Mouse (Mus musculus): ENCODE results near the gene Bdh1. TPM values are rescaled to one million over a fixed set of nuclear protein-coding genes. Genes with fewer than 3 reads are reported as not detected.
"Not testable (repeated sequence)": the region's sequence is repeated elsewhere in the genome, so short reads cannot be mapped to it uniquely, and the experiment has no call there.

Bdh1 gene
- total RNA-seq (2018; cell fraction: chromatin; rRNA removed), result 1 to 10 TPM in 2 of 26 experiments, under 1 TPM in 2, not detected in 22; 0.28 to 3.3 (median 0.74) TPM
- total RNA-seq (2018; cell fraction: cytosol; rRNA removed), result 1 to 10 TPM in 3 of 26 experiments, under 1 TPM in 23; 0.18 to 1.1 (median 0.47) TPM
- total RNA-seq (2018; cell fraction: nucleus; rRNA removed), result 1 to 10 TPM in 5 of 26 experiments, under 1 TPM in 10, not detected in 11; 0.13 to 2.3 (median 0.72) TPM
- polyA plus RNA-seq (2018), result 0.46 to 1.8 TPM (median 1.5 TPM) in 3 replicates

- Histone ChIP-seq H3K4me3 (ENCODE audit: inconsistent target) (no peak within 1 kb of the TSS), H3K27ac (no peak within 1 kb of the TSS), H3K79me2 (ENCODE audit: inconsistent target) (no peaks in the 10 kb centered on the region), H3K36me3 (ENCODE audit: inconsistent target) (no peaks in the 10 kb centered on the region)
- 91% methylated on average over 8 of the region's 9 CpGs for WGBS (ENCODE audit: missing documents)
Observed at GRCm38 (mm10) chr16:31422000-31422399, at the start of gene Bdh1. Gene Bdh1 (plus strand): TSS chr16:31422280.

- H3K79me2 ChIP-seq (ENCODE audit: inconsistent target); H3K4me3 ChIP-seq (ENCODE audit: inconsistent target); H3K36me3 ChIP-seq (ENCODE audit: inconsistent target); H3K27ac ChIP-seq: not testable (repeated sequence)
- WGBS (ENCODE audit: missing documents), result 75% methylated on average over 2 of the region's 3 CpGs
Observed at GRCm38 (mm10) chr16:31372316-31372715, 49.8 kb upstream of the Bdh1 start.

- 66% methylated on average over 2 of the region's 4 CpGs for WGBS (ENCODE audit: missing documents)
- not testable (repeated sequence) for H3K4me3 ChIP-seq (ENCODE audit: inconsistent target); H3K36me3 ChIP-seq (ENCODE audit: inconsistent target); H3K27ac ChIP-seq; H3K79me2 ChIP-seq (ENCODE audit: inconsistent target)
Observed at GRCm38 (mm10) chr16:31375877-31376582, 46.0 kb upstream of the Bdh1 start.

- not testable (repeated sequence) for H3K79me2 ChIP-seq (ENCODE audit: inconsistent target)
- WGBS (ENCODE audit: missing documents), result 100% methylated on average over 1 of the region's 3 CpGs
Observed at GRCm38 (mm10) chr16:31388269-31388668, 33.8 kb upstream of the Bdh1 start.

GRCm38 (mm10) chr16:31399231-31399630 is 22.8 kb upstream of the Bdh1 start:
- no peak overlapping the region for H3K4me3 ChIP-seq (ENCODE audit: inconsistent target)
- no peak overlapping the region for H3K27ac ChIP-seq
- no peaks in the 10 kb centered on the region for H3K79me2 ChIP-seq (ENCODE audit: inconsistent target)
- 72% methylated on average over 2 of the region's 2 CpGs for WGBS (ENCODE audit: missing documents)
- no peaks in the 10 kb centered on the region for H3K36me3 ChIP-seq (ENCODE audit: inconsistent target)

More at GRCm38 (mm10) chr16:31388269-31388668, 33.8 kb upstream of the Bdh1 start:
- not testable (repeated sequence) for H3K36me3 ChIP-seq (ENCODE audit: inconsistent target); H3K27ac ChIP-seq; H3K4me3 ChIP-seq (ENCODE audit: inconsistent target)

GRCm38 (mm10) chr16:31400908-31401692 is 21.0 kb upstream of the Bdh1 start:
- Histone ChIP-seq H3K4me3 (ENCODE audit: inconsistent target) (no peak overlapping the region), H3K27ac (no peak overlapping the region), H3K36me3 (ENCODE audit: inconsistent target) (no peaks in the 10 kb centered on the region), H3K79me2 (ENCODE audit: inconsistent target) (no peaks in the 10 kb centered on the region)
- 93% methylated on average over 11 of the region's 11 CpGs for WGBS (ENCODE audit: missing documents)

GRCm38 (mm10) chr16:31402096-31402495 is 20.0 kb upstream of the Bdh1 start:
- Histone ChIP-seq H3K79me2 (ENCODE audit: inconsistent target) (no peaks in the 10 kb centered on the region), H3K4me3 (ENCODE audit: inconsistent target) (no peak overlapping the region), H3K27ac (no peak overlapping the region), H3K36me3 (ENCODE audit: inconsistent target) (no peaks in the 10 kb centered on the region)
- WGBS (ENCODE audit: missing documents), result 63% methylated on average over 8 of the region's 8 CpGs

GRCm38 (mm10) chr16:31403971-31404370 is 18.1 kb upstream of the Bdh1 start:
- Histone ChIP-seq H3K27ac (no peak overlapping the region), H3K36me3 (ENCODE audit: inconsistent target) (no peaks in the 10 kb centered on the region), H3K4me3 (ENCODE audit: inconsistent target) (no peak overlapping the region), H3K79me2 (ENCODE audit: inconsistent target) (no peaks in the 10 kb centered on the region)
- WGBS (ENCODE audit: missing documents), result 87% methylated on average over 4 of the region's 4 CpGs

- no peak overlapping the region for H3K27ac ChIP-seq
- no peaks in the 10 kb centered on the region for H3K36me3 ChIP-seq (ENCODE audit: inconsistent target)
- WGBS (ENCODE audit: missing documents), result 62% methylated on average over 1 of the region's 1 CpGs
- no peaks in the 10 kb centered on the region for H3K79me2 ChIP-seq (ENCODE audit: inconsistent target)
- H3K4me3 ChIP-seq (ENCODE audit: inconsistent target), result no peak overlapping the region
Observed at GRCm38 (mm10) chr16:31405040-31405439, 17.0 kb upstream of the Bdh1 start.

GRCm38 (mm10) chr16:31407872-31408271 is 14.2 kb upstream of the Bdh1 start:
- Histone ChIP-seq H3K27ac (no peak overlapping the region), H3K36me3 (ENCODE audit: inconsistent target) (no peaks in the 10 kb centered on the region), H3K79me2 (ENCODE audit: inconsistent target) (no peaks in the 10 kb centered on the region), H3K4me3 (ENCODE audit: inconsistent target) (no peak overlapping the region)
- 87% methylated on average over 3 of the region's 3 CpGs for WGBS (ENCODE audit: missing documents)

GRCm38 (mm10) chr16:31410969-31411368 is 11.1 kb upstream of the Bdh1 start:
- WGBS (ENCODE audit: missing documents), result 87% methylated on average over 4 of the region's 4 CpGs
- no peaks in the 10 kb centered on the region for H3K36me3 ChIP-seq (ENCODE audit: inconsistent target)
- H3K79me2 ChIP-seq (ENCODE audit: inconsistent target), result no peaks in the 10 kb centered on the region
- no peak overlapping the region for H3K27ac ChIP-seq
- no peak overlapping the region for H3K4me3 ChIP-seq (ENCODE audit: inconsistent target)

- 91% methylated on average over 14 of the region's 14 CpGs for WGBS (ENCODE audit: missing documents)
Observed at GRCm38 (mm10) chr16:31412321-31412720, 9.8 kb upstream of the Bdh1 start.

GRCm38 (mm10) chr16:31413777-31414176 is 8.3 kb upstream of the Bdh1 start:
- Histone ChIP-seq H3K79me2 (ENCODE audit: inconsistent target) (no peaks in the 10 kb centered on the region), H3K4me3 (ENCODE audit: inconsistent target) (no peak overlapping the region), H3K36me3 (ENCODE audit: inconsistent target) (no peaks in the 10 kb centered on the region), H3K27ac (no peak overlapping the region)
- WGBS (ENCODE audit: missing documents), result 56% methylated on average over 3 of the region's 3 CpGs

More at GRCm38 (mm10) chr16:31412321-31412720, 9.8 kb upstream of the Bdh1 start:
- H3K79me2 ChIP-seq (ENCODE audit: inconsistent target), result no peaks in the 10 kb centered on the region
- no peak overlapping the region for H3K27ac ChIP-seq
- H3K4me3 ChIP-seq (ENCODE audit: inconsistent target), result no peak overlapping the region
- H3K36me3 ChIP-seq (ENCODE audit: inconsistent target), result no peaks in the 10 kb centered on the region

- no peak overlapping the region for H3K27ac ChIP-seq
- 74% methylated on average over 9 of the region's 9 CpGs for WGBS (ENCODE audit: missing documents)
- no peak overlapping the region for H3K4me3 ChIP-seq (ENCODE audit: inconsistent target)
- no peaks in the 10 kb centered on the region for H3K79me2 ChIP-seq (ENCODE audit: inconsistent target)
- no peaks in the 10 kb centered on the region for H3K36me3 ChIP-seq (ENCODE audit: inconsistent target)
Observed at GRCm38 (mm10) chr16:31415885-31416450, 6.1 kb upstream of the Bdh1 start.

All from macrophage (primary cell).